Mouse (Mus musculus): ENCODE measurements at regions not wholly inside any gene's neighbourhood (a gene's known extent, or its start where the extent isn't known, plus 50 kb on each side); places are given as distances from the start of the nearest gene placed in this dataset.

DNA sequence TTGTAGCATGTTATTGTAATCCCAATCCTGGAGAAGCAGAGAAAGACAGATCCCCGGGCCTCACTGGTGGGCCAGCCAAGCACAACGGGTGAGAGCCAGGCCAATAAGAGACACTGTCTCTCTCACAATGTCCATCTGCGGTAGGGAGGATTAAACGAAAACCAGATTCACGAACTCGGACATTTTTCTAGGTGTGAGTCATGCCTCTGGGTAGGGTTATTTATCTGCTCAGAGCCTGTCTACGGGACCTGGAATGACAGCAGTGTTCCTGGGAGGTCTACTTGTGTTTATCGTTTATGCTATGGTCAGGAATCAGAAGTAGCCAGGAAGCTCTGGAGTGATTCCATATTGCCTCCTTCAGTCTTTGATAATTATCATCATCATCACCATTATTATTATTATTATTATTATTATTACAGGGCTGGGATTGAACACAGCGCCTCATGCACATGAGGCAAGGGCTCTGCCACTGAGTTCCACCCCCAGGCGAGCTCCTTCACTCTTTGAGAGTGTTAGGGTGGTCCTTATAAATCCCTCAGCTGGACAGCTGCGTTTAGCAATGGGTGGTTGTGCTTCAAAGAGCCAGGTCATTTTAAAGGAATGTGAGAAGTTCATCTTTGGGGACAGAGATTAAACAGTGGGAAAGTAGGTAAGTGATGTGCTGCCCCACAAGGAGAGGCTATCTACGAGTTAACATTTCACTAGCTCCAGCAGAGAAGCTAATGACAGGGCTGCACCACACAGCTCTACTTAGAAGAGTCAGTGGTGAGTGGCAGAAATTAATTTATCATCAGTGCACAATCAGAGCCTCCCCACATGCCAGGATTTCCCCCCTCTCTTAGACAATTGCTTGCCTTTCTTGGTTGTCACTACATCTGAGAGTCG, 116.3 kb downstream of the Enc1 start:
- no peak for TF ChIP-seq CTCF (IDR thresholded peaks at IDR 0.05; ENCODE audit: low read depth)
- no peak for TF ChIP-seq EP300 (IDR thresholded peaks at IDR 0.05; ENCODE audit: low read depth)

Measured in liver, embryonic 14.5 days (tissue).